Mouse (Mus musculus): ENCODE measurements around the gene Olfr1325. TPM values are rescaled to one million over a fixed set of nuclear protein-coding genes. Genes with fewer than 3 reads are reported as not detected.

Gene Olfr1325
- not detected in 2 replicates for polyA plus RNA-seq (2012; rRNA removed; ENCODE audit: low replicate concordance)

DNA sequence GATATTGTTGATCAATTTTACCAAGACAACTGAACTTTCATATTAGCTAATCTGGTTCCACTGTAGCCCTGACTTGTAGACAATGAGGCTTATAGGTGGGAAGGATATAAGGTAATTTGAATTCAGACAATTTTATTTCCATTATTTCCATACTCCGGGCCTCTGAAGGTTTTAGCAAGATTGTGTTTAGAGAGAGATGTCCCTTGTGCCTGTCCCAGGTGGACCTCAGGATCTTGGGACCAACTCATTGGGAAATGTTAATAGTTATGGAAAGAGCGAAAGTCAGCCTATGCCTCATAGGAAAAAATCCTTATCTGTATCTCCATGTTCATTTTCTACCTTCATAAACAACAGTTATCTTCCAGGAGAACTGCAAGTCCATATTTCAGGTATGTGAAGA is at the start of gene Olfr1325:
TSS of gene Olfr1325 (plus strand) at position 301 of the 400 bp plus-strand sequence.

GRCm38 (mm10) chrX:74574788-74575187 is 17.7 kb upstream of the Olfr1325 start, which contains the start of gene Olfr1326-ps1:
Olfr1326-ps1 (minus strand) TSS chrX:74574888.

DNA sequence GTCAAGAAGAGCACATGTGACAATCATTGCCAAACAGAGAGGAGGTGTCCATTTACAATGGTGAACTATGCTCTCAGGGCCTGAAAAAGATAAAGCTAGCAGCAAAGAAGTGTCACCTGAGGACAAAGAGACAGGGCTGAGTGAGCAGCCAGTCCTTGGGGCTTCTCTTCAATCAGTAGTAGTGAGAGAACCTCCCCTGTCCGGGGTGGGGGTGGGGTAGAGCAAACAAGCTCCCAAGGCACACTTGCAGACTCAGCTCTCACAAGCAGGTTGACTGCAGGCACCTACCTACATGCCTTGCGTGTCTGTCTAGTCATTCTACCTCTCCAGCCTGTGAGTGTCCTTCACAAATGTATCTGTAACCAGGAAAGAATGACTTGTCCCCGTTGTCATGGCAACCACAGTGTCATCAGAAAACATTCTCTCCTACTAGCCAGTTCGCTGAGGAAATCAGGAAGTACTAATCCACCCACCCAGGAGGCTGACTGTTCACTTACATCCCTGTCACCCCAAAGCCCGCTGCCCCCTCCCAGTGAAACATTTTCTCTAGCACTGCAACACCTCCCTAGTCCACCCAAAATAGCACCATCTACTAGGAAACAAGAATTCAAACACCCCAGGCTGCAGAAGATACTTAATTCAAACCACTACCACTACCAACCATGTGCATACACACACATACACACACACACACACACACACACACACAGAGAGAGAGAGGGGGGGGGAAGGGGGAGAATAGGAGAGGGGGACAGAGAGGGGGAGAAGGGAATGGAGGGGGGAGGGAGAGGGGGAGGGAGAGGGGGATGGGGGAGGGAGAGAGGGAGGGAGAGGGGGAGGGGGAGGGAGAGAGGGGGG is 53.2 kb downstream of the Olfr1325 start, which contains the start of gene Gm5640:
TSS of gene Gm5640 (minus strand) at position 170 of the 858 bp plus-strand sequence.

Other genes with a start within 250 kb of the Olfr1325 start
- 35.5 and 59.7 TPM in 2 replicates for gene Lage3, start 239.1 kb upstream of the Olfr1325 start, polyA plus RNA-seq (2012; rRNA removed; ENCODE audit: low replicate concordance)
- 31.4 and 52.5 TPM in 2 replicates for gene Ubl4a, start 219.5 kb upstream of the Olfr1325 start, polyA plus RNA-seq (2012; rRNA removed; ENCODE audit: low replicate concordance)
- 20.2 and 38.4 TPM in 2 replicates for gene Slc10a3, start 219.3 kb upstream of the Olfr1325 start, polyA plus RNA-seq (2012; rRNA removed; ENCODE audit: low replicate concordance)
- 43.6 and 48.4 TPM in 2 replicates for gene Fam3a, start 199.4 kb upstream of the Olfr1325 start, polyA plus RNA-seq (2012; rRNA removed; ENCODE audit: low replicate concordance)
- 11.1 and 19.5 TPM in 2 replicates for gene Ikbkg, start 199.4 kb upstream of the Olfr1325 start, polyA plus RNA-seq (2012; rRNA removed; ENCODE audit: low replicate concordance)
- 121 and 216 TPM in 2 replicates for gene G6pdx, start 163.5 kb upstream of the Olfr1325 start, polyA plus RNA-seq (2012; rRNA removed; ENCODE audit: low replicate concordance)
- gene Gm6880, start 111.3 kb upstream of the Olfr1325 start, polyA plus RNA-seq (2012; rRNA removed; ENCODE audit: low replicate concordance), result not detected in 2 replicates
- gene Olfr1326-ps1, start 17.8 kb upstream of the Olfr1325 start, polyA plus RNA-seq (2012; rRNA removed; ENCODE audit: low replicate concordance), result not detected in 2 replicates
- 0.04 TPM in 1 of 2 replicates, not detected in the other for gene Gm5640, start 53.0 kb downstream of the Olfr1325 start, polyA plus RNA-seq (2012; rRNA removed; ENCODE audit: low replicate concordance)
- gene Gm6890, start 148.2 kb downstream of the Olfr1325 start, polyA plus RNA-seq (2012; rRNA removed; ENCODE audit: low replicate concordance), result not detected in 2 replicates
- not detected in 2 replicates for gene Gm5936, start 244.5 kb downstream of the Olfr1325 start, polyA plus RNA-seq (2012; rRNA removed; ENCODE audit: low replicate concordance)